Mouse (Mus musculus): ENCODE data around the gene Vmn1r221.
"Not testable (repeated sequence)": the region's sequence is repeated elsewhere in the genome, so short reads cannot be mapped to it uniquely, and the experiment has no call there.

Vmn1r221 gene

DNA sequence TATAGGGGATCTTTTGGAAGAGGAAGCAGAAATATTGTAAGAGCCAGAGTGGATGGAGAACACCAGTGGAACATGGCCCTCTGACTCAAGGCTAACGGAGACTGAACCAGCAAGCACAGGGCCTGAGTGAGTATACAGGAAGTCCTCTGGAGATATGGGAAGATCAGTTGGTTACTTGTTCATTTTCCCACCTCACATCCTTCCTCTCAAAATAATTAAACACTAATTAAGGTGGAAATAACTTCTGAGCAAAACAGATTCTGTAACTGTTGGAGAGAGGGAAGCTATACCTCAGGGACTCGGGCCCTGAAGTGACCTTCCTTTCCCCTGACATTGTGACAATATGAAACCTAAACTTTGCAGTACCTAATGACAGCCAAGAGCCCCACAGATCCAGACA is at the start of gene Vmn1r221:
TSS of gene Vmn1r221 (plus strand) at position 301 of the 400 bp plus-strand sequence.
- not testable (repeated sequence) for DNase-seq

DNA sequence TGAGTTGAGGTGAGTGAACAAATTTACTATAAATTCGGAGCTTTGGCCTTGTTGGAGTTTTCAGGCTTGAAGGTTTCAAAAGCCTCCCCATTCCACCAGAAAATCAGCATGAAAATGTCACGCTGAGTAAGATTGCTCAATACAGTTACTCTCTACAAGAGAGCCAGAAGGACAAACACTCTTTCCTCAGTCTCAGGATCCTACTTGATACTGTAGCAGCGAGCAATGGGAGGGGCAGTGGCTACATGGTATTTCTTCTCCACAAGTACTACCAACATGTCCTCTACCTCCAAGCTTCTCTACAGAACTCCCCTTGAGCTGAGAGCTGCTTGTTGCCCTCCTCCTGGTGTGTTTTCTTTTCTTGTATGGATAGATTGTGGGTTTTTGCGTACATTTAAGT is 47.5 kb upstream of the Vmn1r221 start:
- not testable (repeated sequence) for DNase-seq

DNA sequence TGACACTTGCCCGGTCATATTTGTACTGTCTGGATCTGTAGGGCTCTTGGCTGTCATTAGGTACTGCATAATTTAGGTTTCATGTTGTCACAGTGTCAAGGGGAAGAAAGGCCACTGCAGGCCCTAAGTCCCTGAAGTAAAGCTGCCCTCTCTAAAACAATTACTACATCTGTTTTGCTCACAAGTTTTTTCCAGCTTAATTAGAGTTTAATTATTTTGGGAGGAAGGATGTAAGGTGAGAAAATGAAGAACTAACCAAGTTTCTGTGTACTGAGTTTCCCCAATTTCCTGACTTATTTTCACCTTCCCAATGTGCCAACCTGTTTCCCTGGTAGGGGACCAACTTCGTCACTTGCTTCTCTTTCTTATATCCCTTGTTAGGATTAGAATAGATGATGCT is 26.1 kb upstream of the Vmn1r221 start, which contains the start of gene Vmn1r220:
TSS of gene Vmn1r220 (minus strand) at position 101 of the 400 bp plus-strand sequence.
- no peak for DNase-seq

DNA sequence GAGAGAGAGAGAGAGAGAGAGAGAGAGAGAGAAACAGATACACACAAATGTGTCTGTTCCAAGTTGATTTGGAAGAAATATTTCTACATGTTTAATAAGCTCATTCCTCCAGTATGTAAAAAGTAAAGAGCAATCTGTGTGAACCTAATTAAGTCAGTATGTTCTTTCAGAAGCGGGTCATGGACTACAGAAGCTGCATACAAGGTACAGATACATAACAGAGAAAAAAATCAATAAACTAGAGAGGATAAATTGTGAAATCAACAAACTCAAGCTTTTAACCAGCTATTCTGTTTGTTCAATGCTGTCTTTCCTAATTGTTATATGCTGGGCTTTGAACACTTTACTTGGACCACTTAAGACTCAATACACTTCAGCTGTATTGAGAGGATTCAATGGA is 10.0 kb upstream of the Vmn1r221 start:
- not testable (repeated sequence) for DNase-seq

DNA sequence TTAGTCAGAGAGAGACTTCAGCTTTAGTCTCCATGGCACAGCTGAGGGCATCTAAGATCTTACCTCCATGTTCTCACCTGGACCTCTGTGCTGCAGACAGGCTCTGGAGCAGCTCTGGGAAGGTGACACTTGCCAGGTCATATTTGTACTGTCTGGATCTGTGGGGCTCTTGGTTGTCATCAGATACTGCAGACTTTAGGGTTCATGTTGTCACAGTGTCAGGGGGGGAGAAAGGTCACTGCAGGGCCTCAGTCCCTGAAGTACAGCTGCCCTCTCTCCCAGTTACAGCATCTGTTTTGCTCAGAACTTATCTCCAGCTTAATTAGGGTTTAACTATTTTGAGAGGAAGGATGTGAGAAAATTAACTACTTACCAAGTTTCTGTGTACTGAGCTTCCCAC is 21.9 kb downstream of the Vmn1r221 start, which contains the start of gene Vmn1r222:
TSS of gene Vmn1r222 (minus strand) at position 101 of the 400 bp plus-strand sequence.
- not testable (repeated sequence) for DNase-seq

DNA sequence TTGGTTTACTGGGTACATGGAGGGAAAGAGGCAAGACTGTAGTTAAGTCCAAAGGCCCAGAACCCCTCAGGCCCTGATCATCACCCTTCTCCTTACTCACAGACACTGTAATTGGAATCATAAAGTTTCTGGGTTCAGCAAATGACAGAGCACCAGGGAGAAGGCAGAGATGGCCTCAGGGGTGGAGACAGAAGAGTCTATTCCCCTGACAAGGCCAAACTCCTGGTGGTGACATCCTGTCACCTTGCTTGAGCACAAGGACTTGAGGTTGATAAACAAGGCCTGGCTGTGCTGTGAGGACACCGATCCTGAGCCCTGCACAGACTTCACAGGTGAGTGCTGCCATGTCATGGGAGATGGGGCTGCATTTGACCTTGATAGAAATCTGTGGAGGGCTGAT is 32.9 kb downstream of the Vmn1r221 start, which contains the start of gene Vmn1r223:
TSS of gene Vmn1r223 (plus strand) at position 301 of the 400 bp plus-strand sequence.
- not testable (repeated sequence) for DNase-seq

DNA sequence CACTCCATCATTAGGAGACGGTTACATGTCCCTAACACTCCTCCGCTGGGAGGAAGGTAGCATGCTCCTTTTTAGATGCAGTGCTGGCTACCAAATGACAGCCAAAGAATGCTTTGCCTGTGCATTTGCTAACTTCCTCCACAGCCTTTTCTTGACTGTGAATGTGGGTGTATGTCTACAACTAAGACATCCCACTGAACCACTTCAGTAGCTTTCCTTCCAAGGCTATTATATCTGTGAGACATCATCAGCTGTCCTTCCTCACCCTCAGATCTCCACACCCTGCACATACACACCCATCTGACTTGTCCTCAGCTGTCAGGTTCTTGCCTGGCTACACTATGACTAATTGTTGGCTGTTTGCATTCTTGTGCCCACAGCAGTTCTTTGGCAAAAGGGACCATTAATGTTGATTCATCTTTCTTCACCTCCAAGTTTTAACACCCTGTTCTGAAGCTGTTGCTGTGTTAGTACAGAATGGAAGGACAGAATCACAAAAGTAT is 44.7 kb downstream of the Vmn1r221 start:
- DNase-seq = no peak

DNA sequence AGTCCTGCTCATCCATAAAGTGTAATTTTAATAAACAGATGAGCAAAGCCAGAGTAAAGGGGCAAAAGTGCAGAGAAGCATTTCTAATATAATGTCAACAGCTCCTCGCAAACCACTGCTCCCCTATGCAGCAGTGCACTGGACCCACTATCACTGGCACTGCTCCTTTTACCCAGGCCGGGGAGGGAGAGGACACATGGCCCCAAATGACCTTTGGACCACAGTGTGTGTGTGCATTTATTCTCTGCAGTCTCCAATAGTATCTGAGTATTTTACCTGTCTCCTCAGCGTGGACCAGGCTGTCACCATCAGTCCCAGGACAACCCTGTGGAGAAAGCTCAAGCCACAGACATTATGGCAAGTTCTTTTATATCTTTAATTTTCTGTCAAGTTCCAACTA is 54.7 kb downstream of the Vmn1r221 start:
- not testable (repeated sequence) for DNase-seq

DNA sequence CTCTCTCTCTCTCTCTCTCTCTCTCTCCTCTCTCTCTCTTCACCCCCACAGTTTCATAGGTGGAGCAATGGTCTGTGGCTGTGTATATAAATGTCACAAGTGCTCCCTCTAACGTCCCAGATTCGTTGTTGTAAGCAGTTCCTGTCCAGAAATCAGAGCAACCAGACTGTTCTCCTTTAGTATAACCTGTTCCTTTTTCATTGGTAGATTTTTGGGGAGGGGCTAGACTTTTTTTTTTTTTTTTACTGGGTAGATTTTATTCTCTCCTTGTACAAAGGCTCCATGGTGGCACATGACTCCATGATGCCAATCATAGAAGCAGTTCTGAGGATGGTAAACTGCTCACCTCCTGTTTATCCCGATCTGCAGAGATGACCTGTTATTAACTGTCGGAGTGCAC is 55.2 kb downstream of the Vmn1r221 start:
- DNase-seq = not testable (repeated sequence)

DNA sequence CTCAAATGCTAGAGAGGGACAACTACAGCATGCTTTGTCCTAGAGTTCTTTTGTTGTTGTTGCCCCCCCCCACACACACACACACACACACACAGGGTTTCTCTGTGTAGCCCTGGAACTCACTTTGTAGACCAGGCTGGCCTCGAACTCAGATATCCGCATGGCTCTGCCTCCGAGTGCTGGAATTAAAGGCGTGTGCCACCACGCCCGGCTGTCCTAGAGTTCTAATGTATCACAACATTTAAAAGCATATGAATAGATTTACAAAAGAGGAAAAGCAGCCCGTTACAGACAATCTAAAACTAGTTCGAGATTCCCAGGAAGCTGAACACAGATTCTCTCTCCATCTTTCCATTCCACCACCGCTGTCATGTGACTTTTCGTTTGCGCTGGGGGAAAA is 55.8 kb downstream of the Vmn1r221 start:
- no peak for DNase-seq

DNA sequence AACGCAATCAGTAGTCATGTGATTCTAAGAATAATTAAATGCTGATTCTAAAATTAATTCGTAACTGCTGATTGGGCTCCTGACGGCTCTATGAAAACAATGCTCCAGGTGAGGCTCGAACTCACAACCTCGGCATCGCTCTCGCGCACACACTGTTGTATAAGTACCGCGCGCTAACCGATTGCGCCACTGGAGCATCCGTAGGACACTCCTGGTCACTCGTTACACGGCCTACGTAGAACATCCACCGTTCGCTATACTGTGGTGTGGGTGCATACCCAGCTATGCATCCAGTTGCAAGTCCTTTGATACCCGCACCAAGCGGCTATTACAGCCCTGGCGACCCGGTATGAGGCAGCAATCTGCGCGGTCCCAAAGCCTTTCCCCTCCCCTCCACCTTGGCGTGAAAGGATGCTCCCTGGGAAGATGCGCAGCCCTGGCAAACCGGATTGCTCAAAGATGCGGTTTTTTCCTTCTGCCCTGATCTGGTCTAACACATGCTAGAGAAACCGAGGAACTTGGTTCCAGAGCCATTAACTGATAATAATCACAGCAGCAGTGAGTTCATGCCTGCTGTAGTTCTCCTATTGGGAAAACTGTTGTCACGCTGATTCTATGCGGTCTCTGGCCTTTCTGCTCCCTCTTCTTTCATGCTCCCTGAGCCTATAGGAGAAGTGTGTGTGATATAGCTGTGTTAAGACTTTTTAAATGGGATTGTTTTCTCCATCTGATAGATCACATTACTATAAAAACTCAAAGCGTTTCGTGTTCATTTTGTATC is 56.6 kb downstream of the Vmn1r221 start:
- peak; percentile 16 to 37 for DNase-seq
